Mouse (Mus musculus): Measurements from ENCODE around the gene Lhx1.

Gene Lhx1

GRCm38 (mm10) chr11:84480451-84480850, 44.9 kb downstream of the Lhx1 start:
- DNase-seq, result peak; percentile 4

- no peak for DNase-seq
Measured at GRCm38 (mm10) chr11:84476641-84477040, 48.7 kb downstream of the Lhx1 start.

GRCm38 (mm10) chr11:84475991-84476390, 49.3 kb downstream of the Lhx1 start:
- DNase-seq, result no peak

GRCm38 (mm10) chr11:84473093-84473667, 52.2 kb downstream of the Lhx1 start:
- no peak for DNase-seq
